Mouse (Mus musculus): Measurements from ENCODE around the gene Hacd4.
"Not testable (repeated sequence)": the region's sequence is repeated elsewhere in the genome, so short reads cannot be mapped to it uniquely, and the experiment has no call there.

Gene Hacd4

DNA sequence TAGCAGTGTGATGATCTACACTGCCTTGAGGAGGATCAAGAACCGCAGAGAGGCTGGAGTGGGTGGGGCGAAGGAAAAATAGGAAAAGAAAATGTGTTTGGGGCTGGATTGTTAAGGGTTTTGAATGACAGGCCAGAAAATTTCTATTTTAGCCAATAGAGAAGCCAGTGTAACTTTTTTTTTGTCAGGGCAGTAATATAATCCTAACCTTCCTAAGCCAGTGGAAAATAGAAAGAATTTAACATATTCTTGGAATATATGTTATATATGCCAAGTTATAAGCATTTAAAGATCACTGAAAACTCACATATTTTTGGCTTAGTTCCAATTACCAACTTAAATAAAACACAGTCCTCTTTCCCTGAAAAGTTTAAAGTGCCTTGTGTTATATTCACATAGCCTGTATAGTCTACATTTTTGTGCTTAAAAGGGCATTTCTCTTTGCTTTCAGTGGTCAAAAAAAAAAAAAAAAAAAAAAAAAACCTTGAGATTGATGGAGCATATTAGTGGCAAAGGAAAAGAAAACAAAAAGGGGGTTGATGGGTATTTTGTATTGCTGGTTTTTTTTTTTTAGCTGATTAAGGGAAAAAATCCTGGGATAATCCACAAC, 11.0 kb downstream of the Hacd4 start:
- no peak for DNase-seq

DNA sequence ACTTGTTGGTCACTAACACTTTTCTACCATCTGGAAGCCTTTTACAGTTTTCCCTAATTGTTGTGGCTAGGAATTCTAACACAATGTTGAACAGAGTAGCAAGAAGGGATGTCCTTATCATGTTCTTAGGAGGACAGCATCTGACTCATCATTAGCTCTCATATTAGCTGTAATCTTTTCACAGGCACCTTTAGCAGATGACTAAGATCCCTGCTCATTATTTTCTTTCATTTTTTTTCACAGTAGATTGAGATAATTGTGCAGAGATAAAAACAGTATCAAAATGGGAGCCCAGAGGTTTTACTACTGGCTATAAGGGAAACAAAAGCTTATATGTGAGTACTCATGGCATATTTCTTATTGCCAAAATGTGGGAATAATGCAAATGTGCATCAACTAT, 14.2 kb downstream of the Hacd4 start:
- no peak for DNase-seq

DNA sequence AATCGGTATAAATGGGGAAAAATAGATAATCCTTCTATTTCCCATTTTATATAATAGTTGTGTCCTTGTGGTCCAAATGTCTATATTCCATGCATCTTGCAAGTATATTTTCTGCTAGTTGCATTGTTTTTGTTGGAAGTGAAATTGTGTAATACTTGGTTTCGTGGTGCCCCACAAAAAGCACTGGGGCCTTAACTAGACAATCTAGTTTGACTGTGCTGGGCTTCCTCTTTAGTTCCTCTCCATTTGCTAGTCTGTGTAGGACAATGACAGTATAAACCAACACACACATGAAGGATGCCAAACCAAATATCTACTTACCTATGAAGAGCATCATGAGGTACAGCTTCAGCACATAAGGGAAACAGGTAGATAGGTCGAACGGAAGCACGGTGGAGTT, 19.4 kb downstream of the Hacd4 start:
- no peak for DNase-seq

DNA sequence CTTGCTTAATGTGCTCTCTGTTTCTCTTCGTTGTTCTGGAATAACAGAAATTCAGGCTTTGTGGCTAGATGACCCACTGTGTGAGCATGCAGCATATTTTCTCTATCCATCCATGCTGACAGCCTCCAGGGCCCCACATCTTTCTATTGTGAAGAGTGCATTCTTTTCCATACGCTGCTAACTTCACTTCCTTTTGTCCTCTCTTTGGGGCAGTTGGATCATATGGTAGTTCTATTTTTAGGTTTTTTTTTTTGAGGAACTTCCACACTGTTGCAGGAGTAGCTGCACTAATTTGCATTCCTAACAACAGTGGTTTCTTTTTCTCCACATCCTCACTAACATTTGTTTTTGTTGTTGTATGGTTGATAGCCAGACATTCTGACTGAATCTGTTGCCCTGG, 23.7 kb downstream of the Hacd4 start:
- no peak for DNase-seq

DNA sequence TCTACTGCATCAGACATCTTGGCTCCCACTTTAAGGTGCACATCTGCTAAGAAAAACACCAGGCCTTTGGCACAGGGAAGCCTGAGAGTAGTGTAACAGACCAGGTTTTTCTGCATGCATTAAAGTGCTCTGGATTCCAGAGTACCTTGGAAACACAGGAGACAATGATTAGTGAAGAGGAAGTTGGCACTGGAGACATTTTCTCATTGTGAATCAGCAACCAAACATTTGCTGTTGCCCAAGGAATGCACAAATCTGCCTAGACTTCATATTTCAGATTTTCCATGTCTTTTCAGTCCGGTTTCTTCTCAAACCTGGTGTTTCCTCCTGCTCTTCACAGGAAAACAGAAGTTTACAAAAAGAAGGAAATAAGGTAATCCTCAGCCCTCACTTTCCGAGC, 26.4 kb downstream of the Hacd4 start:
- no peak for DNase-seq

DNA sequence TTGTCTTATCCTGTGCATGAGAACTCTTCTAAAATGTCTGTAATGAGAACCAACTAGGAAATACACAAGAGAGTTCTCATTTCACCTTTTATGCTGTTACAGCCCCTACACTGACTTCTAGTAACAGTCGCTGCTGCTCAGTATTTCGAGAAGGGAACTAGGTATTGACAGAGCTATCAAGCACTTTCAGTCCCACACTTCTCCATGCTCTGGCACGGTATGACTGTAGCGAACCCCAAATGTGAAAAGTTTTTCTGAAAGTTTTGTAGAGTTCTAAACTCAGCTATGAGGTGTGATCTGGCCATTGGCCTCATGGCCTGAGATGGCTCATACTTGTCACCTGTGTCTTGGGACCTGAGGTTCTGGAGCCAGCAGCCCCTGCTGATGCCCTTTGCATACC, 29.4 kb downstream of the Hacd4 start:
- DNase-seq: no peak

DNA sequence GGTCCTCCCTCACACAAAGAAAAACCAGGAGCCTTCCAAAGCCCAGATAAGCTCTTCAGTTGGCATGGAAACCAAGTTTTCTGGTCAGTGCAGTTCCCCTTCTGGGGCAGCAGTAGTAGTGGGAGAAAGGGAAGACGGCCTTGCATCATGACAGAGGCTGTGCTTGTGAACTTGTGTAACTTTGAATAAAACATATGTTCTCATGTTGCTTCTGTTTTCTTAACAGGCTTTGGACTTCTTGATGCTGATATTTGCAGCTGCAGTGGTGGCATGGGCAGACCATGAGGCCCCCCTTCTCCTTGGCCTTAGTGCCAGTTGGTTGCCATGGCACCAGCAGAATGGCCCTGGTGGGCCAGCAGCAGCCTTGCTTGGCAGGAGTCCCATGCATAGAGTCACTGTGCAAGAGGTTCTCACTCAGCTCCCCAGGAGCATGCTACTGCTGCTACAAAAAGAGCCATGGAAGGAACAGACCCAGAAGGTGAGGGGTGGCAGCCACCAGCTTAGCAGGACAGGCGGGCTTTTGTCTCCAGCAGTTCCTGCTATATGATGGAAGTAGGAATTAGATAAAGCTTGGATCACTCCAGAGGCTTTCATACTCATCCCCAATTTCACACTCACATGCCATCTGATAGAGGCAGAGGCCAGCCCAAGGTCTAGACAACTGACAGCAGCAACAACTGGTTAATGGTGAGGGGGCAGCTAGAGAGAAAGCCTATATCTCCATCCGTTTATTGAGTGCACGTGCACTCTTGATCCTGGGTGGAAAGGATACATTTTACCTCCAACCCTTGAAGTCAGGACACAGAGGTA, 31.6 kb downstream of the Hacd4 start:
- DNase-seq: peak; percentile 7

DNA sequence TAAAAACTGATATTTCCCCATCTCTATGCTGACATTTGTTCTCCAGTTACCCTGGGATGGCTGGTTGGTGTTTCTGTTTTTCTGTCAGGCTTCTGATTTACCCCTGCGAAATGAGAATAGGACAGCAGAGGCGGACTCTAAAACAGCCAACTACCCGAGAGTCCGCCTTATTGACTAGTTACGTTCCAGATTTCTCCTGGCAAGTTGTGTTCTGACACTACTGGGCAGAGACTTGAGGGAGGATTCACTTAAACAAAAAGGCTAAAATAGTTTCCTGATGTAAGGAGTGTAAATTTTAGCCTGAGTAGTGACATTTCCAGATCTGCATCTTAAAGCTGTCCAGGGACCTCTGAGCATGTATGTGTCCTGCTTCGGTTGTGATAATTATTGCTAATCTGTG, 35.8 kb downstream of the Hacd4 start:
- DNase-seq: no peak

DNA sequence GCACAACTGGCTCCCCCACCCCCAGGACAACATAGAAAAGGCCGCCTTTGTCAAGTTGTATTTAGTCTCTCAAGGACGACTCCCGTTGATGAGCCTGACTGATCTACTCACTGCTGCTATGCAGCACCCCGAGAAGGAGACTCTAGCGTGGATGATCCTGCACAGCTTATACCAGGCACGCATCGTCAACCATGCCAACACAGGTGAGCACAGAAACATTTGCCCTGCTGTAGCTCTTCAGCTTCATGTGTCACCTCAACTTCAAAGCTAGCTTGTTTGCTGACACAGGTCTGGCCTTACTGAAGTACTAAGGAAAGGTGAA, 37.8 kb downstream of the Hacd4 start:
- DNase-seq: no peak

DNA sequence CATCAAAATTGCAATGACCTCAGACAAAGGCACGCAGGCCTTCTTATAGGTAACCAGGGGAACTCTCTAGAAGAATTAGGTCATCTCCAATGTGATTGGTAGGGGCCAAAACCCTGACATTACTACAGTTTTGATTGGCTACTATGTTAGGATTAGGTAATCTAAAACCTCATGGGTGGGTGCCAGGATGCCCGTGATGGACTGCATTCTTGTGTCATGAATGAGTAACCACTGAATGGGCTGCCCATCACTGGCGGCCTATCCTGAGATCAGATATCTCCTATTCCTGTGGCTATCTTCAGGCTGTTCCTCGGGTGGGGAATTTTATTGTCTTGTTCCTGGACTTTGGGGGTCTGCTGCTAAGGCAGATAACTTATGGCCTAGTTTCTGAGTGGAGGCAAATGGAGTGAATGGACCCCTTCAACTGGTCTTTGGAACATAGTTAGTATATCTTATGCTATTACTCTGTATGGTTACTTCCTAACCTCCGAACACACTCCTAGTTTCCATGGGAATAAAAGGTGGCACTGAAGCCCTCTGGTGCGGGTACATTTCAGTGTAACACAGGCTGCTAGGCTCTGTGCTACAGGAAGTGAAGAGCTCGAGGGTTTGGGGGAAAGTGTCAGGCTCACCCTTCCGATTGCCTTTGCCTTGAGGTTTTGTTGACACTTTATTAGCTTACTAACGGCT, 38.3 kb downstream of the Hacd4 start:
- DNase-seq: no peak

DNA sequence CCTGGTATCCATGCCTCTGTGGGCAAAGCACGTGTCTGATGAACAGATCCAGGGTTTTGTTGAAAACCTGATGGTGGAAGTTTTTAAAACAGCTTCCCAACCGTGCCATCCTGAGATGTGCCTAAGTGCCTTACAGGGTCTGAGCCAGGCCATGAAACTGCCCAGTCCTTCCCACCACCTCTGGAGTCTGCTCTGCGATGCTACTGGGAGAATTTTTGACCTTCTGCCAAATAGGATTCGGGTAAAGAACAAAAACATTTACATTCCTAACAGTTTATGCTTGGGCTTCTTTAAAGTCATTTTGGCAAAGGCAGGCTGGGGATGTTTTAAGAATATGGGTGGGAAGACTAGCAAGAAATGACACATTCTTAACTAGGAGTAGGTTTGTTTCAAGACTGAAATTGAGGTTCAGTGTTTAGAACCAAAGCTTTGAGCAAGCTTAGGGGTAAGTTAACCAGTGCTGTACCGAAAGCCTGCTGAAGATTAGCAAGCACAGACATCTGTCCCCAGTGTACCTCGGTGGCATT, 41.7 kb downstream of the Hacd4 start:
- DNase-seq: no peak

DNA sequence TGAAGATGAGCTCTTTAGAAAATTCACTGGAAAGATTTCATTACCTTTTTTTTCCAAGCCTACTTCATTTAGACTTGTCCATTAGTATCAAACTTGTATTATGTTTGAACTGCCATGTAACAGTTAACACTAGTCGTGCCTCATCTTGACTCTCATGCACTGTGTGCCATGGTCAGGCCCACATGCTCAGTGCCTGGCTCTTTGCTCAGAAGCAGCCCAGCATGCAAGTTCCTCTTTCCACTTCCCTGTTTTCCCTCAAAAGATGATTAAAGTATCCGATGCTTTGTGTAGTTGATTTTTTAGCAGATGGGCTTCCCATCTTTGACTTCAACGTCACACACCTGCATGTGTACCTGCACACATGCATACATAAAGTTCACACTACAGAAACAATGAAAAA, 43.0 kb downstream of the Hacd4 start:
- no peak for DNase-seq

DNA sequence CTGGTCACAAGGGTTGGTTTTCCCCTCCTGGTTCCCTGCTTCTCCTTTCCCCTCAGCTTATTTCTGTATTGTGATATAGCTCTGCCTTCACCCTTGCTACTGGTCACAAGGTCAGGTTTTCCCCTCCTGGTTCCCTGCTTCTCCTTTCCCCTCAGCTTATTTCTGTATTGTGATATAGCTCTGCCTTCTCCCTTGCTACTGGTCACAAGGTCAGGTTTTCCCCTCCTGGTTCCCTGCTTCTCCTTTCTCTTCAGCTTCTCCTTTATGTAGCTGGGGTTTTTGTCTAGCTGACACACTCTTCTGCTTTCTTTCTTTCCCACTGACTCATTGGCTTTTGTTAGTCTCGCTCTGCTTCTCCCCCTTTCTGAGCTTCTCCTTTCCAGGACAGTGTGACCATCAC, 48.1 kb downstream of the Hacd4 start:
- DNase-seq: not testable (repeated sequence)

DNA sequence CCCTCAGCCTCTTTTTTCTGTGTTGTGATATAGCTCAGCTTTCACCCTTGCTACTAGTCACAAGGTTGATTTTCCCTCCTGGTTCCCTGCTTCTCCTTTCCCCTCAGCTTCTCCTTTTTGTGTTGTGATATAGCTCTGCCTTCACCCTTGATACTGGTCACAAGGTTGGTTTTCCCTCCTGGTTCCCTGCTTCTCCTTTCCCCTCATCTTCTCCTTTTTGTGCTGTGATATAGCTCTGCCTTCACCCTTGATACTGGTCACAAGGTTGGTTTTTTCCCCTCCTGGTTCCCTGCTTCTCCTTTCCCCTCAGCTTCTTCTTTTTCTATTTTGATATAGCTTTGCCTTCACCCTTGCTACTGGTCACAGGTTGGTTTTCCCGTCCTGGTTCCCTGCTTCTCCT, 48.7 kb downstream of the Hacd4 start:
- no peak for DNase-seq

DNA sequence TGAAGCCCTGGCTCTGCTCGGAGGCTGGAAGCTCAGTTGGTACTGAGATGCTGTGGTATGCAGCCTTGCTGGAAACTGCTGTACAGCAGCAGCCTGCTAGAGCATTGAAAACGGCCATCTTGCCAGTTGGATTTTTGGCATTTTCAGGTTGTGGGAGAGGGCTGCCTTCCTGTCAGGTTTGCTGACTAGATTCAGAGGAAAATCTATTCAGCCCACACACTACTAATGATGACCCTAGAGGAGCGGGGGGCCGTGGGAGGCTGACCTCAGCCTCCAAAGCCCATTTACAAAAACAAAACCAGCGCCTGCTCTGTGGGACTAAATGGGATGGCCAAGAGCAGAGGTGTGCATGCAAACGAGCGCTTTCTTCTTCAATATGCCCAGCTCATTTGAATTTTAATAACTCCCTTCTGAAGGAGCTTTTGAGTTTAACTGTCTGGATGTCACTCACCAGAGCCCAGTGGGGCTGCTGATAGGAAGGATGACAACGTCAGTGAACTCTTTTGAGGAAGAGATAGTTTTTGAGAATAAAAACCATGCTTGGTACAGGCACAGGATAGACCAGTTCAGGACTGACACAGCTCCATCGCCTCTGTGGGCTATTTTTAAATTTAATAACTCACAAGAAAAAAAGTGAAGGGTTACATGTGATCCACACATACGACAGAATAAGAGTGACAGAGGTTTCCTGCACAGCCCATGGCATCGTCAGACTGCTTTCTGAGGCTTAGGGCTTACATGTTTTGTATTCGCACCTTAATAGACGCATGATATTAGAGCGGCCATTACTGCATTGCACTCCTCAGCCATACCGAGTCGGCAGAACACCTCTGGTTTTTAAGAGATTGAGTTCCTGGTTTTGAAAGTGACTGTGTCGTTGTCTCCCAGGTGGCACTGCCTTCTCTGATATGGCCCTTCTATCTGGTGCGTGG, 66.2 kb downstream of the Hacd4 start:
- DNase-seq: no peak

DNA sequence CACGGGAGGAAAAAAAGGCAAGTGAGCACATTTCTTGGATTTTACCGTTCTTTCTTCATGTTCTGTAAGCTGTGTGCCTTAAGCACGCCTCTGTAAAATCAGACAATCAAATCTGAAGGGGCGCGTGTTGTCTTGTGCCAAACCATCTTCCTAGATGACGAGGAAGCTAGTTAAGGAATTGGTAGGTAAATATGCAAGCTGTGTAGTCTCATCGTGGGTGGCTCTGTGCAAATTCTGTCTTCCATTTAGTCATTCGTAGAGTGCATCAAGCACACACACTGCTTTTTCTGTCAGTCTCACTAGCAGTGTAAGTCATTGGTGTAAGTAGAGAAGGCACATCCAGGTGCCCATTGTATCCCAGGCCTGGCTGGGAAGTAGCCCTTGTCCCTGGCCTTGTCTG, 67.9 kb downstream of the Hacd4 start:
- no peak for DNase-seq

DNA sequence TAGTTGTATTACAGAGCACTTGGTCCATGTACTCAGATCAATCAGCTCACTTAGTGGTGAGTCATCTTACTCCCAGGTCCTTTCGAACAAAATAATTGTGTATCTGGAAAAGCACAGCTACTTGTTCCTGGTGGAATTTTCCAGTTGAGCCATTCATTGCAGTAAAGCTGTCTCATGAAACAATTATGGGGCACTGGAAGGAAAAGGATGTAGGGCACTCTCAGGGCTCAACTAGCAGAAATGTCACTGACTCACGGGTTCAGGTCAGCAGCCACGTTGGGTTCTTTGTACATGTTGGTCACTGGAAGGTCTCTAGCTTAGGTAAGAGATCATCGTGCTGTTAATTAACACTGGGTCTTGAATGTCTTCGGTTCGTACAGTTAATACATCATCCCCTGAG, 68.8 kb downstream of the Hacd4 start:
- DNase-seq: no peak

DNA sequence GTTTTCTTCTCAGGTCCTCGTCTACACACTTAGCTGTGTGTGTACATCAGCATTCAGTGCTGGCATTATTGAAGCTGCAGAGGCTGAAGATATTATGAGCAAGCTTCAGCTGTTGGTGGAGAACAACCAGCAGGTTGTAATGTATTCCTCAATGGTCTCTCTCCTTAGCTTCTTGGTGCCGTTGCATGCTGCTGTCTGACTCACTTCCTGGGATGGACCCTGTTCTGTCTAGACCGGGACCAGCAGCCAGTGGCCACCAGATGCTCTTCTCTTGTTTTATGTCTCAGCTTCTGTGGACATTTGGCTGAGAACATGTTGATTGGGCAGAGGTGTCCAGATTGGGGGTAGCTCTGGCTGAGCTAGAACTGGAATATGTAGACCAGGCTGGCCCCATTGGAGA, 81.3 kb downstream of the Hacd4 start:
- no peak for DNase-seq

DNA sequence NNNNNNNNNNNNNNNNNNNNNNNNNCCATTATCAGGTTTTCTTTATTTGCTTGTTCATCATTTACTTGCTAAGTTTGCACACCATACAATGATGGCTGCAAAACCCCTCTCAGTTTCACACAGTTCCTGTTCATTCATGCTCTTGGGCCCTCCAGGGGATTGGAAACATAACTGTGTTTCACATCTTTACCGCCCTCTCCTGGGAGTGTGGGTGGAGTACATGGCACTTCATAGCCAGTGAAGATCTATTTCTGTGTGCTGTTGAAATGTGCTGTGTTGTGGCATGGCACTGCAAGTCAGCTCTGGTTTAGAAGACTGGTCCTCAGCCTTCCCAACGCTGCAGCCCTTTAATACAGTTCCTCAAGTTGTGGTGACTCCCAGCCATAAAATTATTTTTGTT, 82.1 kb downstream of the Hacd4 start:
- no peak for DNase-seq

DNA sequence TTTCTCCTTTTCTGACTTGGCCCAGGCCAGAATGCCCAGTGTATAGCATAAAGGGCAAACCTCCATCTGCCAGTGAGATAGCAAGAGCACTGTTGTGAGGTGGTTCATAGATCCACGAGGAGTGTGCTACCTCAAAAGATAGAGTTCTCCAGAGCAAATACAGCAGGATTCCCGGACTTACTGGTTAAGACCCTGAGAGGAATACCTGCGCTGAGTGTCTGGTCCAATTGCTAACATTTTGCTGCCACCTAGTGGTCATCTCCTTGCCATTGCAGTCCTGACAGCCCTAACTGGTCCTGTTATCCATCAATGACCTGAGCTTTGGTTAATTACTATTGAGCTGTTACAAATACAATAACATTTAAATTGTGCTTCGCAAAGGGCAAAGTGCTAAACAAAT, 87.8 kb downstream of the Hacd4 start:
- DNase-seq: peak; percentile 65
